Mouse (Mus musculus) cerebellum, postnatal 4 days (tissue): ENCODE results near the gene Ttc27.
A peak's percentile ranks its signal among the peaks of the same experiment; 100 is the strongest.

Experiments used
- DNase-seq, 2 experiments: peaks; one replicate each; pipeline ENCODE4 v3.0.0; 2022; ENCODE audit warnings: low spot score in 2 of 2, mixed read lengths in 1 of 2

Gene Ttc27

DNA sequence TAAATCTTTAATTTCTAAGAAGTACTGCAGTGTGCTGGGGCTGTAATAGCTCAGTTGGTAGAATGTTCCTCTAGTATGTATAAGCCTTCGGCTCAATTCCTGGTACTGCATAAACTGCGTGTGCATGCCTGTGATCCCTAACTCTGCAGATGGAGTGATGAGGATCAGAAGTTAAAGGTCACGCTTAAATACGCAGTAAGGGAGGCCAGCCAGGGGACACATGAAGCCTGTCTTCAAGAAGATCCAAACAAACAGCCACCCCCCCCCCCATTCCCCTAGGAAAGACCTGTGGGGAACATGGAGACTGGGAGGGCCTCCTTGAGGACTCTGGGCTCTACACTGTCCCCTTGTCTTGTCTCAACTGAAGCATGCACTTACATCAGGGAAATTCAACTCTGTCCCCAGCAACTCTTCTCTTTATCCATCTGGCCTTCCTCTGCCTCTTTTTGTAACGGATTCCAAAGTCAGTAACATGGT lies 36.1 kb downstream of the Ttc27 start:
- no peak for DNase-seq

GRCm38 (mm10) chr17:74754369-74755118 lies 37.0 kb downstream of the Ttc27 start:
- DNase-seq = no peak

- DNase-seq = no peak
Measured at GRCm38 (mm10) chr17:74769390-74769811, 51.9 kb downstream of the Ttc27 start.

- DNase-seq = no peak
Measured at GRCm38 (mm10) chr17:74772364-74772763, 54.8 kb downstream of the Ttc27 start.

- DNase-seq = no peak
Measured at GRCm38 (mm10) chr17:74773556-74773955, 56.0 kb downstream of the Ttc27 start.

DNA sequence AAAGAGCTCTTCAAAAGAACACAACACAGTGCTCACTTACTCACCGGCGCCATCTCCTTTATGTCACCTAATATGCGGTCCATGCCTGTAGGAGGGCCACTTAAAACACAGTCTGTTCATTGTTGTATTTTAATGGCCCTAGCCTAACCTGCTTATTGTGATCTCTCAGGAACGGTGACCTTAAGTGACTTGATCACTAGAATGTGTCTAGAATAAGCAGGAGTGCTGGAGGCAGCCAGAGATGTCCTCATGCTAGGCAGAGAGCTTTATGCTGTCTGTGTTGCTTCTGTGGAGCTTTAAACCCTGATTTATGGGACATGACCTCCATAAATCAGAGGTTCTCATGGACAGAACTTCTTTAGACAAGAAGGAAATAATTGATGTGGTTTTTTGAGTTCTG lies 62.6 kb downstream of the Ttc27 start:
- no peak for DNase-seq

DNA sequence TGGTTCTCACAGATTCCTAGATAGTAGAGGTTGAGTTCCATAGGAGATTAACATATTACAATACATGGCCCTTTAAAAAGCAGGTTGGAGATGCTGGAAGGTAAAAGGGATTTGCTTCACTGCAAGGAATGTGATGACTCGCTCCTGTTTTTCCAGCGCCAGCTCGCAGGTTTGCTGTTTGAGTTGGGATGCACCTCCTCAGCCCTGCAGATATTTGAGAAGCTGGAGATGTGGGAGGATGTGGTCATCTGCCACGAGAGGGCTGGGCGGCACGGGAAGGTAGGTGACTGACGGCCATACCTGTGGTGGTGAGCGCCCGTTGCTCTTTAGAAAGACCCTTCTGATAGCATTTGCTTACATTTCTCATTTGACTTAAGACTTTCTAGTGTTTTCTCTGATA lies 63.1 kb downstream of the Ttc27 start:
- DNase-seq = no peak

- no peak for DNase-seq
Measured at GRCm38 (mm10) chr17:74781911-74782310, 64.4 kb downstream of the Ttc27 start.

- DNase-seq = no peak
Measured at GRCm38 (mm10) chr17:74785586-74785985, 68.1 kb downstream of the Ttc27 start.

DNA sequence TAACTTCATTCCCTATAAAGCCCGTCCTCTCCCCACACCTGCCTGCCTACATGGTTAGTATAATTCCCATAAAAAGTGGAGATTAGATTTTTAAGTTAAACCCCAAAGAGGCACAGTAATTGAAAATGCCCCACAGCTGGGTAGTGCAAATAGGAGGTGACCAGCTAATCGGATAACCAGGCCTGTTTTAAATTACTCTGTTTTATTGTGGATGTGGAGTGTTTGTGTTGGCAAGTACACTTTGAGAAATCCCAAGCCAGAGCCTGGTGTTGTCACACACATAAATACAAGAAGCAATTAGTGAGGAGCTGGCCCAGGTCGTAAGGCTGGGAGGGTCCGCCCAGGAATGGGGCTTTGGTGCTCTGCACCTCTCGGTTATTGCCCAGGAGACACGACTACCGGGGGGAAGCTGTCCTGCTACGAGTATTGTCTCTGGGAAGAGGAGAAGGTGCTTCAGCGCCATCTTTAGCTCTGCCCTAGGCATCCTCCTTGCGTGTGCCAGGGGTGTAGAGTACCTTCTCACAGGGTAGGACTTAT lies 68.7 kb downstream of the Ttc27 start:
- no peak for DNase-seq

GRCm38 (mm10) chr17:74796023-74796699 lies 78.6 kb downstream of the Ttc27 start:
- no peak for DNase-seq

DNA sequence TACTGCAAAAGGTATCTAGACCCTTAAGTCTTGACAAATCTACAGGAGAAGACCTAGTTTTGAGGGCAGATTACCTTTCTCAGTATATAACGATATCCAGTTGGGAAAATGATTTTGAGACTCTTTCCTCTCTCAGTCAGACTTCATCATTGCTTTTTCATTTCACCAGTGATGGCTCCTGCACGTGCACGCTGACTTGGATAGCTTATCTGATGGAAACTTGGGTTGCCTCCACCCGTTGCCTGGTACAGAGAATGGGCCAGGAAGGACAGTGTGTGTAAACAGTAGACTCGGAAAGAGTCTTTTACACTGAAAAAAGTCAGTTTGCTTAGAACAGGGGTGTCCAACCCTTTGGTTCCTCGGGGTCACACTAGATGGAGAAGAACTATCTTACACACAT lies 82.3 kb downstream of the Ttc27 start:
- DNase-seq = no peak

- DNase-seq = no peak
Measured at GRCm38 (mm10) chr17:74802765-74803164, 85.2 kb downstream of the Ttc27 start.

- no peak for DNase-seq
Measured at GRCm38 (mm10) chr17:74803835-74804234, 86.3 kb downstream of the Ttc27 start.

DNA sequence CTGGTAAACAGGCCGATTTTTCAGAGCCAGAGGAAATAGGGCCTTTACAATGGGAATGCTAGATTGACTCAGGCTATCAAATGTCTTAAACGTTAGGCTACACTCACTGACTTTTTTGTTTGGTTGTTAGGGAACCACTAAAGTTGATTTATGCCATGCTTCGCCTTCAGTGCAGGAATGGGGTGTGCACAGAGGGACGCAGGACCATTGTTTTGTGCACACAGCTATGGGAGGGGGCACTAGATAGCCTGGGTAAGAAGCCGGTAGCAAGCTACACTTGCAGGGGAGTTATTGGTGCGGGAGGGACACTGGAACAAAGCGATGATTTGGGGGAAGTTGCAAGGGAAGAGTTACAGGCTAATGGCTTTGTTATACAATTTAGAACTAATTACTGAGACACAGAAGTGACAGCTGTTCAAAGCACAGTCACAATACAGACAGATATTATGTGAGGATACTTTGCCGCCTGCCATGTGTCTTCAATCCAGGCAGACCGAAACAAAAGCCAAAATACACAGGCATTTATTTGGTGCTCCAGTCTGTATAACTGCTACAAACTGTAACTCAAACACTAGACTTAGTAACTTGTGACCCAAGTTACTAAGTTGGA lies 86.9 kb downstream of the Ttc27 start:
- no peak for DNase-seq

- DNase-seq = no peak
Measured at GRCm38 (mm10) chr17:74807509-74808248, 90.1 kb downstream of the Ttc27 start.

DNA sequence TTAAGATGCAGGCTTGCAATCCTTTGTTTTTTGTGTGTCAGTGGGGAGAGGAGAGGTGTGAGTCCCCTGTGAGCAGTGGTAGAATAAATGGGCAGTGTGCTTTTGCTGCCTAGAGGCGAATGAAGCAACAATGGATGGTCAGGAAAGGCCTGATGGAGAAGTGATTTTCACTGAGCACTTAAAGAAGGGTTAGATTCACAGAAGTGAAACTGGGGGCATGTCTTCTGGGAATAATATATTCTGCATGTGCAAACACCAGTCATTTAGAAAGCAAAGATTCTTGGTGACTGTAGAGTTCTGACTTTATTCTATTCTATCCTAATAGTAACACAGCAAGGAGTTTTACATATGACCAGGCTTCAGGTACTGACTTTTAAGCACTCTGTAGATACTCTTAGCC lies 90.8 kb downstream of the Ttc27 start:
- DNase-seq = no peak

GRCm38 (mm10) chr17:74808901-74809300 lies 91.4 kb downstream of the Ttc27 start:
- no peak for DNase-seq

DNA sequence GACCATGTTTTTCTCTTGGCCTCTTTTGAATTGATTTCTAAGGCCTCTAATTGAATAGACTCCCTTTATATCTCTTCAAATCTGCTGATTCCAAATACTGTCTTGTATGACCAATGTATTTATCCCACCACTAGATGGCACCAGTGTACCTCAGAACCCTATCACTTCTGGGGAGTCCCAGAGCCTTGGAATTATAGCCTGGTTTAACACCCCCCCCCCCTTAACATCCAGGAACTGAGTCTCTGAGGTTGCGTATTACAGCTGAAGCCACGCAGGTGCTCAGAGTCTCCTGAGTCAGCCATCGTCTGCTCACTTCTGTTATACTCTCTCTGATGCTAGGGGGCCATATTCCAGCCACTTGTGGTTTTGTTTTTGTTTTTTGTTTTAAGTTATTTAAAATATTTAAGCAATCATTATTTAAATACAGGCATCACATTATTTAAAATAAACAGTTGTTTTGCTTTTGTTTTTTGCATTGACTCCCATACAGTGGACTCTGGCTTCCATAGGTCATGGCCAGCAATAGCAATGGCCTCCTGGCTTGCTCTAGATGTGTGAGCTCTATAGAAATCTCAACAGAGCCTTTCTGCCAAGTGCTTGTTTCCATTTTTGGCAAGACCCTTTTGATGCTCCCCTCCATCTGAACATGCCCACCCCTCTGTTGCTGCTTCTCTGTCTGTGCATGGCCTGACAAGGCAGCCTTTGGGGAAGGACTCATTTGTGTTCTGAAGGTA lies 93.5 kb downstream of the Ttc27 start:
- DNase-seq = peak in 1 of 2 experiments; percentile 12

- DNase-seq = no peak
Measured at GRCm38 (mm10) chr17:74819711-74820110, 102.2 kb downstream of the Ttc27 start.

DNA sequence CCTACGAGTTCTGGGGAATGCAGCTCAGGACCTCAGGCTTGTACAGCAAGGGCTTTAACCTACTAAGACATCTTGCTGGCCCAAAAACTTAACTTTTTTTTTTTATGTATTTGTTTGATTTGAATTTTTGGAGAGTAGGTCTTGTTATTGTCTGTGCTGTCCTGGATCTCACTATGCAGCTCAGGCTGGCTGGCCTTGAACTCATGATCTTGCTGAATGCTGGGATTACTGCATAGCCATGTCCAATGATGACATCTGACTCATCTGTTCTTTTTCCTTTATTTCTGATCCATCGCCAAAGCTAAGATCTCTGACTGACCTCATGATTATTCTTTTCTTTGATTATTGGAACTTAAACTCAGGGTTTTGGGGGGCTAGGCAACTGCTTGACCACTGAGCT lies 113.3 kb downstream of the Ttc27 start:
- no peak for DNase-seq
